Mouse (Mus musculus) left cerebral cortex, adult 9 months (tissue): ENCODE data around the gene Nmb.
A peak's percentile ranks its signal among the peaks of the same experiment; 100 is the strongest.

ENCODE experiments used
- DNase-seq, 2 experiments: peaks; one replicate each; pipeline ENCODE4 v3.0.0; 2022; ENCODE audit warnings: low spot score in 2 of 2

Nmb gene

GRCm38 (mm10) chr7:80860729-80861274, 44.1 kb downstream of the Nmb start, which contains the start of gene Zscan2:
Gene Zscan2 (plus strand): TSS chr7:80860920.
- peak; percentile 86 to 94 for DNase-seq

- peak in 1 of 2 experiments; percentile 59 for DNase-seq
Measured at GRCm38 (mm10) chr7:80860227-80860626, 44.6 kb downstream of the Nmb start.

GRCm38 (mm10) chr7:80857181-80857580, 47.7 kb downstream of the Nmb start:
- DNase-seq = peak in 1 of 2 experiments; percentile 86

- peak in 1 of 2 experiments; percentile 24 for DNase-seq
Measured at GRCm38 (mm10) chr7:80855316-80855715, 49.6 kb downstream of the Nmb start.

GRCm38 (mm10) chr7:80853218-80853617, 51.7 kb downstream of the Nmb start:
- DNase-seq = no peak
